Mouse (Mus musculus) kidney, adult 2 months (tissue): ENCODE results near the gene Arl15.

Source experiments
- CTCF ChIP-seq: fragments of 200-500 bp; conservative IDR thresholded peaks from 2 replicates; pipeline ENCODE4 v1.5.1; 2011; ENCODE audit warnings: low read depth, mild to moderate bottlenecking, control low read depth, low read length, moderate library complexity, mixed read lengths; ENCODE audit not compliant: insufficient read depth, insufficient read length
- POLR2A ChIP-seq: fragments of 200-500 bp; IDR thresholded peaks from one replicate; pipeline ENCODE4 v1.6.1; 2011; ENCODE audit warnings: low read depth, low read length, control low read depth

- TF ChIP-seq POLR2A (no peak), CTCF (no peak)
Measured at GRCm38 (mm10) chr13:114158111-114158730, 363.9 kb downstream of the Arl15 start.
